Mouse (Mus musculus): ENCODE measurements around the gene Mia.
A peak's percentile ranks its signal among the peaks of the same experiment; 100 is the strongest.

The Mia gene

DNA sequence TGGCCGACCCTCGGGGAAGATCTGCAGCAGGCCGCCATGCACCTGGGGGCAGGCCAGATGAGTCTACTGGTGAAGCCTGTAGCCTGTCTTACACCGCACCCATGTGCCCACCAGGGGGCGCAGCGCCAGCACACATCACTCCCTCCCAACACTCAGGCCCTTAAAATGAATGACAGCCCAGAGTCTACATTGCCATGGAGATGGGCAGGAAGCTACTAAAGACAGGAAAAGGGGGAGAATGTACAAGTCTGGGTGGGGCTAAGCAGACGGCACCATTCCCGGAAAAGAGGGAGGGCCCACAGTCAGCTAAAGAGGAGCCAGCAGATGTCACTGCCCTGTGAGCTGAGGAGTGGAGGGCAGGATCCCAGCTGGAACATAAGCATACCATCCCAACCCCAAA lies 21.1 kb downstream of the Mia start:
- DNase-seq (ENCODE audit: low spot score), result peak; percentile 71

DNA sequence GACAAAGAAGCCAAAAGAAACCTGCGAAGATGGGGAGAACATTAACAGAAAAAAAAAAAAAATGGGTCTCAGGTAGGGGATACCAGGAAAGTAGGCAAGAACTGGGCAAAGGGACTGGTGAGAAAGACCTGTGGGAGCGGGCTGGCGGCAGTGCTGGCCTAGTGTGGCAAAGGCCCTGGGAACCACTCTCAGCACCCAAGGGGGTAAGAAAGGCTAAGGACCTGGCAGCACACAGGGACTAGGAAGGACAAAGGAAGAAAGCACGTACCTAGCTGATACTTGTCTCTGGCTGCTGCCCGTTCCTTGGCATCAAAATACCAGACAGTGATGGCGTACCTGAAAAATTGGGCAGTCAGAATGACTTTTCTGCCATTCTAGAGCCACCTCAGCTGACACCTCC lies 21.7 kb downstream of the Mia start:
- no peak for DNase-seq (ENCODE audit: low spot score)

DNA sequence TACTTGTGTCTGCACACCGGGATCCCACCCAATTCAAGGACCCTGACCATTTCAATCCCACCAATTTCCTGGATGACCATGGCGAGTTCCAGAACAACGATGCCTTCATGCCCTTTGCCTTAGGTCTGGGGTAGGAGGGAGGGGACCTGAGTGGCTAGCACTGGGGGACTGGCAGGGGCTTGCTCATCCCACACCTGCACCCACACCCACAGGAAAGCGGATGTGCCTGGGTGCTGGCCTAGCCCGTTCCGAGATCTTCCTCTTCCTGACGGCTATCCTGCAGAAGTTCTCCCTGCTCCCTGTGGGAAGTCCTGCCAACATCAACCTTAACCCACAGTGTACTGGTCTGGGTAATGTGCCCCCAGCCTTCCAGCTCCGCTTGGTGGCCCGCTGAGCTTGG lies 22.8 kb downstream of the Mia start:
- no peak for DNase-seq (ENCODE audit: low spot score)

DNA sequence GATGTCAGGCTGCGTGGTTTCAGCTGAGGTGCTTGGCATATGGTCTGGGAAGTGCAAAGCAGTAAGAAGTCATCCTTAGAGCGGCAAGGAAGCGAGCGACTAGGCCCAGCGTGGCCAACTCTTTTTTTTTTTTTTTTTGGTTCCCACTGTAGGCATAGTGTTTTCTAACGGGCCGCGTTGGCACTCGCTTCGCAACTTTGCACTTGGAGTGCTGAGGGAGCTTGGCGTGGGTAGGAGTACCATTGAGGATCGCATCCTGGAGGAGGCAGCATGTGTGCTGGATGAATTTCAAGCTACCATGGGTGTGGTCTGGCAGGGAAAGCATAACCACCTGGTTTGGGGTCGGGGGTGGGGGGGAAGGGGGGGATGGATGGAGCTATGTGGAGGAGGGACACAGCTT lies 25.0 kb downstream of the Mia start:
- no peak for DNase-seq (ENCODE audit: low spot score)

DNA sequence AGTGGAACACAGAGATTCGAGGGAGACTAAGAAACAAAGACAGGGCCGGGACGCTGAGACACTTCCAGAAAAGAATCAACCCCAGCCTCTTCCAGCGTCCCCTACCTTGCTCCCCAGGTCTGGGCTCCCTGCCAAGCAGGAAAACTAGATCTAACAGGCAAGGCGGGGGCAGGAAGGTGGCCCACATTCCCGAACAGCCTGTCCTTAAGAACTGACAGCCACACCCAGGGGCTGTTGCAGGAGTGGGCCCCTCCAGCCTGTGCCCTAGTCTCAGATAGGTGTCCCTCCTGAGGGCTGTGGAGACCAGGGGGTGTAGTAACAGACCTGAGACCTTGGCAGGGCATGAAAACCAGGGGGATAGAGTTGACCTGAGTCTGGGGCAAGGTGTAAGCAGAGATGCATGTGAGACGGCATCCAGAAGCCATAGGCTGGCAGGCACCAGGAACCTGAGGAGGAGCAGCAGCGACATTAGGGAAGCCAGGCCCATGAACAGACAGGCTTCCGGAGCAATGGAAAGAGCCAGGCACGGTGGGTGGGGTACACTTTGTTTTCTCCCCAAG lies 27.7 kb downstream of the Mia start, which contains the start of gene Cyp2t4:
Gene Cyp2t4, plus strand, starts transcription at position 510 of the 560 bp plus-strand sequence.
- DNase-seq (ENCODE audit: low spot score), result no peak

DNA sequence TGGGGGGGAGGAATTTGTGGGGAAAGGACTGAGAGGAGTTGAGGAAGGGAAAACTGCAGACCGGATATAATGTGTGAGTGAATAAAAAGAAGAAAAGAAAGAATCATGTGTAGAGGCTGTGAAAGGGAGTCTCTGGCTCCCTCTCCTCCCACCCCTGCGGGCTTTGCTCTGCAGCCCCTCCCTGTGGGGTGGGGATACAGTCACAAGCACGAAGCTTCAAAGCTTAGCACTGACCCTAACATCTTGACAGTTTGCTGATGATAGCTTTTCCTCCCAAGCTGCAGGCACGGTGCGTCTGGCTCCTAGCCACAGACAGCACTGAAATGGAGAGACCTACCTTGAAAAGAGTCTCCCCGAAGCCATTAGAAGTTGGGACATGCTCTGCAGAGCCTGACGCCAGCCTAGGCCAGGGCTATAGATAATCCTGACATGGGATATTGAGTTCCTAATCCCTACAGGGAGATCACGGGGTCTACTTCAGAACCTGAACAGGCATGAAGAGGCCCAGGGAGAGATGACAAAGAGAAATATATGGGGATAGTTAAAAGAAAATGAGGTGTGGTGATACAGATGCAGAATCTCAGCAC lies 44.5 kb downstream of the Mia start:
- no peak for DNase-seq (ENCODE audit: low spot score)

DNA sequence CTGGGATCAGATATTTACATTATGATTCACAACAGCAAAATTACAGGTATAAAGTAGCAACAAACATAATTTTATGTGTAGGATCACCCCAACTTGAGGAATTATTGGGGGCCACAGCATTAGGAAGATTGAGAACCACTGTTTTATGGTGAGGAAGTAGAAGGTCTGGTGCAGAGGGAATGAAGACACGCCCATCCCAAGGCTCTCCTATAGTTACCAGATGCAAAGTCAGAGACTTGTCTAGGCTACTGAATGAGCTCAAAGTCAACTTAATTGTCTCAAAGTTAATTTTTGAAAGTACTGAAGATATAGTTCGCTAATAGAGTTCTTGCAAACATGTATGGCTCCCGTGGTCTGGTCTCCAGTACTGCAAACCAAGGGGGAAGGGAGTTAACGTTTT lies 47.2 kb downstream of the Mia start:
- DNase-seq (ENCODE audit: low spot score), result no peak

DNA sequence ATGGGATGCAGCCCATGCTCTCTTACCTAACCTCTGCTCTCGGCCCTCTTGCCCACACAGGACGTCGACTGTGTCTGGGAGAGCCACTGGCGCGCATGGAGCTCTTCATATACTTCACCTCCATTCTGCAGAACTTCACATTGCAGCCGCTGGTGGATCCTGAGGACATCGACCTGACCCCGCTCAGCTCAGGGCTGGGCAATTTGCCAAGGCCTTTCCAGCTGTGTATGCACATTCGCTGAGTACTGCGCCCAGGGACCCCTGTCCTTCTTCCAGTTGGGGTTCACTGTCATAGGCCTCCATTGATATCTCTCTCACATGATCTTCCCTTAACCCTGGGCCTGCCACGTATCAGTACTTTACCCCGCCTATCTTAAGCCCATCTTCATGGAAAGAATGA lies 47.8 kb downstream of the Mia start:
- no peak for DNase-seq (ENCODE audit: low spot score)

DNA sequence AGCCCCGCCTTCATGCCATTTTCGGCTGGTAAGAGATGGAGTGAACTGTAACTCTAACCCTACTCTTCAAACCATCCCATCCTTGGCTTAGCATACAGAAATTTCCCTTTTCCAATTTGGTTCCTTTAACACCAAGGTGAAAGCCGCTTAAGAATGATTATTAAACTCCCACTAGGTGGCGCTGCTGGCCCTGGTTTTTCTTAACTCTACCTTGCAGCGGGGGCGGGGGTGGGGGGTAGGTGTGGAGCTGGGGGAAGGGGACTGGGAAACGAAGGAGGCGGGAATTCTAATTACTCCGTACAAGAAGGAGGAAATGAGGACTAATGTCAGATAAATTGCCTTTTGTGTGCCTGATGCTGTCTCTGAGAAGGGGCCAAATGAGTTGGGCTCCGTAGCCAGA lies 48.4 kb downstream of the Mia start:
- no peak for DNase-seq (ENCODE audit: low spot score)

DNA sequence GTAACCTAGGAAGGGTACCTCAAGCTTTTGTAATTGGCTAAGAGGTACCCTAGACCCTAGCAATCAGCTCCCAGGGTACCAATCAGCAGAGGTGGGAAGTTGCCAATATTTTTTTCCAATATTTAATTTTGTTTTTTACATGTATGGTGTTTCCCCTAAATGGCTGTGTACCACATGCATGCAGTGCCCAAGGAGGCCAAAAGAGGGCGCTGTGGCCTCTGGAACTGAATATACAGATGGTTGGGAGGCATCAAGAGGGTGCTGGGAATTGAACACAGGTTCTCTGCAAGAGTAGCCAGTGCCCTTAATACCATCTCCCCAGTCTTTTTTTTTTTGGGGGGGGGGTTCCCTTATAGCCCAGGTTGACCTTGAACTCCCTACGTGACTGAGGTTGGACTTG lies 49.6 kb downstream of the Mia start:
- DNase-seq (ENCODE audit: low spot score), result no peak

DNA sequence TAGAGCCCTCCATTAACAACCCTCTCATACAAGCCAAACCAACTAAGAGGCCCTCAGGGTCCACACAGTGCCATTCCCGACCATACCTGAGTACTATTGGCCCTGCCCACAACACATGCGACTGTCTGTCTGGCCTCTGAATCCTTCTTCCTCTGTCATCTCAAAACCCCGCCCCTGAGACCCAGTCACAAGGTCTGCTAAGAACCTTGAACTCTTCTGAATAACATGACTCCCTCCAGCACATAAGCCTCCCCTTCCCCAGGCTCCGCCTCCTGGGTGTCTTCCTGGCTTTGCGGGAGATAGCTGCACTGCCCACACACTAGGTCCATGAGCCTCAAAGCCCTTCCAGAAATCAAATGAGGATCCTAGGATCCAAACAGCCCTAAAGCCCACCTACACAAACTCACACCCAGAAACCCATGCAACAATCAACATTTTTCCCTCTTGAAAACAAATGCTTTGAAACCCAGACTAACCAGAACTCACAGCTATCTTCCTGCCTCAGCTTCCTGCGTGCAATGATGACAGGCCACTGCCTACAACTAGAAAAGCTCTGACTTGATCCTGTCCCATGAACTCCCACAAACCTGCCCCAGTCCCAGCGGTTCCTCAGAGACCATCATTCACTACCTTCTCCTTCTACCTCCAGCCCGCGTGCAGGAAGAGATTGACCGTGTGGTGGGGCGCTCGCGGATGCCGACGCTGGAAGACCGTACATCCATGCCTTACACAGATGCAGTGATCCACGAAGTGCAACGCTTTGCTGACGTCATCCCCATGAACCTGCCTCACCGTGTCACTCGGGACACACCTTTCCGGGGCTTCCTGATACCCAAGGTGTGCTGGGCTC lies 50.2 kb downstream of the Mia start:
- DNase-seq (ENCODE audit: low spot score), result no peak

DNA sequence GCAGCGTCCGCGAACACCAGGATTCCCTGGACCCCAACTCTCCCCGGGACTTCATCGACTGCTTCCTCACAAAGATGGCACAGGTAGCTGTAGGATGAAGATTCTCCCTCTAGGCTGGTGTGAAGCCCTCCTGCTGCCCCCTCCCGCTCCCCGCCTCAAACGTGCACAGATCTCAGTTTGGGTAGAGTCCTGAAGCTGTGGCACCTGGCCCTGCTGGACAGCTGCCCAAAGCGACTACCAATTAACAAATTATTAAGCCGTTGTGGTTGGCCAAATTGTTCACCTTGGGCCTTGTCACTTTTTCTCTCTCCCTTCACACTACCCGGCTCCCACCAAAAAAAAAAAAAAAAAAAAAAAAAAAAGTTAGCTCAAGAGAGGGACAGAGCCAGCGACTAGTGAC lies 51.1 kb downstream of the Mia start:
- no peak for DNase-seq (ENCODE audit: low spot score)

All from spleen, adult 12 weeks (tissue).